Comparison of ENCODE assay signal across 22 mouse cellular contexts in genomic region chr9:65917015-65917414, GRCm38 (mm10).
"Had no signal": no experiment of that assay in that cellular context is flagged by ENCODE, and none has a peak within 500 bp of the region (broad histone marks: within the 10 kb centered on the region; RNA-seq: fewer than 3 reads in every experiment).

No protein-coding gene starts in this region.

- H3K27ac ChIP-seq: kidney, postnatal 0 days; limb, embryonic 12.5 days; limb, embryonic 15.5 days; macrophage; midbrain, embryonic 10.5 days; midbrain, embryonic 13.5 days; neural tube, embryonic 13.5 days; stomach, embryonic 15.5 days had no signal

- H3K9me3 ChIP-seq: limb, embryonic 12.5 days; limb, embryonic 15.5 days; megakaryocyte, embryonic 14.5 days; midbrain, embryonic 10.5 days; midbrain, embryonic 13.5 days; neural tube, embryonic 13.5 days; stomach, embryonic 15.5 days had no signal

- H3K36me3 ChIP-seq: limb, embryonic 12.5 days; limb, embryonic 15.5 days; midbrain, embryonic 10.5 days; midbrain, embryonic 13.5 days; neural tube, embryonic 13.5 days; stomach, embryonic 15.5 days had no signal

- H3K27me3 ChIP-seq: limb, embryonic 12.5 days; limb, embryonic 15.5 days; megakaryocyte, embryonic 14.5 days; midbrain, embryonic 13.5 days; neural tube, embryonic 13.5 days; stomach, embryonic 15.5 days had no signal

- H3K4me3 ChIP-seq: limb, embryonic 12.5 days; limb, embryonic 15.5 days; megakaryocyte, embryonic 14.5 days; midbrain, embryonic 10.5 days; midbrain, embryonic 13.5 days; myocyte; neural tube, embryonic 13.5 days; stomach, embryonic 15.5 days had no signal

- ATAC-seq: inflammation-experienced regulatory T-cells, adult 6 months; intestine, embryonic 16.5 days; midbrain, embryonic 13.5 days; midbrain, embryonic 16.5 days had no signal

- DNase-seq: kidney, adult 2 months; kidney, postnatal 25 days; left cerebral cortex, postnatal 4 days; lung, adult 2 months; right cerebral cortex, adult 18-20 months; right cerebral cortex, postnatal 14 days; right cerebral cortex, postnatal 4 days; spleen, adult 18-20 months; thymus, postnatal 25 days had no signal

- H3K4me1 ChIP-seq: limb, embryonic 12.5 days; limb, embryonic 15.5 days; midbrain, embryonic 13.5 days; neural tube, embryonic 13.5 days; stomach, embryonic 15.5 days had no signal

- H3K4me2 ChIP-seq: limb, embryonic 12.5 days; limb, embryonic 15.5 days; midbrain, embryonic 13.5 days; neural tube, embryonic 13.5 days; stomach, embryonic 15.5 days had no signal

- H3K9ac ChIP-seq: limb, embryonic 12.5 days; limb, embryonic 15.5 days; midbrain, embryonic 13.5 days; neural tube, embryonic 13.5 days; stomach, embryonic 15.5 days had no signal
